Mouse (Mus musculus) cerebellum, postnatal 4 days (tissue): ENCODE data around the gene Vmn2r24.
"Not testable (repeated sequence)": the region's sequence is repeated elsewhere in the genome, so short reads cannot be mapped to it uniquely, and the experiment has no call there.

Experiments
- DNase-seq, 2 experiments: peaks; one replicate each; pipeline ENCODE4 v3.0.0; 2022; ENCODE audit warnings: low spot score in 2 of 2, mixed read lengths in 1 of 2

The Vmn2r24 gene

GRCm38 (mm10) chr6:123778579-123778978 lies at the start of gene Vmn2r24:
Vmn2r24 (plus strand) TSS chr6:123778879.
- no peak for DNase-seq

DNA sequence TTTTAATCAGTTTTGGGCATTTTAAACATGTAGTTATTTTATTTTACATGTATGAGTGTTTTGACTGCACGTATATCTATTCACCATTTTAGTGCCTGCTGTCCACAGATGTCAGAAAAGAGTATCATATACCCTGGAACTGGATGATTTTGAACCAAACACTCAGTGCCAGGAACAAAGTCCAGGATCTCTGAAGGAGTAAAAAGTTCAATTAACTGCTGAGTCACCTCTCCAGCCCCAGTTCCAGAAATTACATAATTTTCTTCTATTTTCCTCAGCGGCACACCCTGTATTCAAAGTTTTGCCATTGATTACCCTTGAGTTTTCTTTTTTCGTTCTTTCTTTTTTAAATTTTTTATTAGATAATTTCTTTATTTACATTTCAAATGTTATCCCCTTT lies 8.6 kb upstream of the Vmn2r24 start:
- DNase-seq = no peak

GRCm38 (mm10) chr6:123784857-123785256 lies 6.2 kb downstream of the Vmn2r24 start:
- no peak for DNase-seq

GRCm38 (mm10) chr6:123793746-123794145 lies 15.1 kb downstream of the Vmn2r24 start:
- no peak for DNase-seq

GRCm38 (mm10) chr6:123810291-123810690 lies 31.6 kb downstream of the Vmn2r24 start:
- DNase-seq = not testable (repeated sequence)

GRCm38 (mm10) chr6:123819951-123820350 lies 41.3 kb downstream of the Vmn2r24 start:
- no peak for DNase-seq

GRCm38 (mm10) chr6:123853363-123853762 lies 74.7 kb downstream of the Vmn2r24 start, which contains the start of gene Vmn2r25:
Vmn2r25 (minus strand) TSS chr6:123853463.
- DNase-seq = not testable (repeated sequence)
